Mouse (Mus musculus) urinary bladder, adult 18-20 months (tissue): ENCODE data around the gene Olfr1469.
"Not testable (repeated sequence)": the region's sequence is repeated elsewhere in the genome, so short reads cannot be mapped to it uniquely, and the experiment has no call there.

Experiments used
- DNase-seq, 2 experiments: peaks; one replicate each; pipeline ENCODE4 v3.0.0; 2022; ENCODE audit warnings: low spot score in 2 of 2, mixed read lengths in 2 of 2

Olfr1469 gene

DNA sequence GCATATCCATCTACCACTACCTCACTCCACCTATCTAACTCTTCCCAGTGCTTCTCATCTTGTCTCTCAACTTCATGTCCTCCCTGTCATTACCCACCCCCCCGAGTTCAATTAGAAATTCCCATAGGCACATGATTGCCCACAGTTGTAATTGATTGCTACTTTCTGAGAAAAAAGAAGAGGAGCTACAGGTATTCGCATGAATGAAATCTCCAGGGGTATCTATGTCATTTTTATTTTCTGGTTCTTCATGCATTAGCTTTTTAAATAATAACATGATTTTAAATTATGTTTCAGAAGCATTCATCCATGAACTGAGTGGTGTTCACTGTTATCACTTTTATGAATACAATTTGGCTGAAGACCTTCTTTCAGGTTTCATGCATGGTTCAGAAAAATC lies at the start of gene Olfr1469:
Gene Olfr1469 (plus strand): TSS at position 301 of the 400 bp plus-strand sequence.
- no peak for DNase-seq

DNA sequence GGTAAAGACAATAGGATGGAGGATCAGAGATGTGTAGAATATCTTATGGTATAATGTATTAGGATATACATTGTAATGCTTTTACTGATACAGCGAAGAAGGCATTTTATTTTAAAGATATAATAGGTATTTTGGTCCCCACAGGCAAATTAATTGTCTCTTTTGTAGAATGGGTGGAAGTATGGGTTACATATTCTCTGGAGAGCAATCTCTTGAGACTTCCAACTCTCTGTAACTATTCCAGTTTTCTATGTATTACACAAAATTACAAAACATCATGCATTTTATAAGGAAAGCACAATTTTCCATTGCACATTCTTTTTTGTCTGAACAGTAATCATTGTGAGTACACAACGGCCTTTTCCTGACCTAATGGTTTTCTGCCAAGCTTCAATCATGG lies 45.7 kb upstream of the Olfr1469 start, which contains the start of gene Olfr1467:
Gene Olfr1467 (plus strand): TSS at position 301 of the 400 bp plus-strand sequence.
- no peak for DNase-seq

DNA sequence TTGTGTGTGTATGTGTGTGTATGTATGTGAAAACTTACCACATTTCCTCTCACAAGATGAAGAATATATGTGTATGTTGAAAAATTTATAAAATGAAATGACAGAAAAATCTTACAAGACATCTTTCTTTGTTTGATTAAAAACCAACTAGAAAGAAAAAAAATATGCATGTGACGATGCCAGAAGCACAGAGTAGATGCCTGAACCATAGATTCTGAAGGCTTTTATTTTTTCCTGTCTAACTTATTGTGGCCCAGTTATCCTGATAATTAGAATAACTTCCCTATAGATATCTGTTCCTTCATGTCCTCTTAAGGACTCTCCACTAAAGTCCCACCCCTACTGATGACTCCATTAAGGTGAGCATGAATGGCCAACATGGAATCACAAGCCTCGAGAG lies 35.5 kb downstream of the Olfr1469 start, which contains the start of gene Olfr1471:
Gene Olfr1471 (plus strand): TSS at position 301 of the 400 bp plus-strand sequence.
- DNase-seq: not testable (repeated sequence)

DNA sequence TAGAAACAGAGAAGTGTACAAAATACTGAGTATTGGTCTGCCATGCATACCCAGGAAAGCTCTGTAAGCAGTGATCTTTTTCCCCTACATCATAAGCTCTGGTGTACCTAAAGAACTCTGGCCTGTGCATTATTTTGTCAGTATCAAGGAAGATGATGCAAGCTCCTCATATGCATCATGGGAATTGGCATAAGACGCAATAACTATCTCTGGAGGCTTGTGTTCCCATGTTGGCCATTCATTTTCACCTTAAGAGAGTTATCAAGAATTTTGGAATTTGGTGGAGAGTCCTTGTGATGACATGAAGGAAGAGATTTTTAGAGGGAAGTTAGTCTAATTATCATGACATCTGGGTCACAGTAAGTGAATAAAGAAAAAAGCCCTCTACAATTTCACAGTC lies 48.3 kb downstream of the Olfr1469 start, which contains the start of gene Olfr1472:
Gene Olfr1472 (minus strand): TSS at position 101 of the 400 bp plus-strand sequence.
- DNase-seq: no peak
